Mouse (Mus musculus): ENCODE measurements around the gene Gm10229.
"Not testable (repeated sequence)": the region's sequence is repeated elsewhere in the genome, so short reads cannot be mapped to it uniquely, and the experiment has no call there.

GRCm38 (mm10) chr16:89063902-89064301 lies 48.8 kb downstream of the Gm10229 start, which contains the start of gene 1110025L11Rik:
- not testable (repeated sequence) for TF ChIP-seq POLR2A (IDR thresholded peaks at IDR 0.05; ENCODE audit: low read depth, low read length); CTCF (IDR thresholded peaks at IDR 0.05; ENCODE audit: borderline replicate concordance, insufficient read depth, low read length)

All from embryonic fibroblast, embryonic 13.5 days (primary cell).